Mouse (Mus musculus) bone marrow macrophage, adult 2 months (primary cell): ENCODE results near the gene Ccdc73.

Experiments used
- CTCF ChIP-seq: IDR thresholded peaks from 2 replicates; pipeline ENCODE4 v1.5.1; 2012; ENCODE audit warnings: low read depth, mild to moderate bottlenecking, low read length, moderate library complexity
- POLR2A ChIP-seq: IDR thresholded peaks from 2 replicates; pipeline ENCODE4 v1.6.1; 2012; ENCODE audit warnings: mild to moderate bottlenecking, low read depth, low read length, borderline replicate concordance

DNA sequence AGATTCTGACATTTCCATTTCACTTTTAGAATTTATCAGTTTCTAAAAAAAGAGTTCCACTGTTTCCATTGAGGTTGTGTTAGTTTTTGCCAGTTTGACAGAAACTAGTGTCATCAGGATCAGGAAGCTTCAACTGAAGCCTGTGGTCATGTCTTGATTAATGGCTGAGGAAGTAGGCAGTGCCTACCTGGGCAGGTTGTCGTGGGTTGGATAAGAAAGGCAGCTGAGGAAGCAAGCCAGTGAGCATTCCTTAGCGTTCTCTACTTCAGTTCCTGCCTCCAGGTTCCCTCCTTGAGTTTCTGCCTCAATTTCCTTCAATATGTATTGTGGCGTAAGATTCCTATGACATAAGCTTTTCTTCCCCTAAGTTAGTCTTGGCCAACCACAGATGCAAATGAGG is 118.2 kb downstream of the Ccdc73 start:
- TF ChIP-seq CTCF: no peak
- TF ChIP-seq POLR2A: no peak
